Mouse (Mus musculus) testis, postnatal 14 days (tissue): ENCODE results near the gene Ralgds.
"Not testable (repeated sequence)": the region's sequence is repeated elsewhere in the genome, so short reads cannot be mapped to it uniquely, and the experiment has no call there.

Experiments used
- DNase-seq: peaks from one replicate; pipeline ENCODE4 v3.0.0; 2021; ENCODE audit warnings: low spot score

Ralgds gene

GRCm38 (mm10) chr2:28512798-28513401 is at the start of gene Ralgds:
Gene Ralgds (plus strand): TSS chr2:28513125.
- DNase-seq, result peak; percentile 81

GRCm38 (mm10) chr2:28463919-28464318 is 49.0 kb upstream of the Ralgds start:
- DNase-seq, result peak; percentile 68

GRCm38 (mm10) chr2:28464919-28465318 is 48.0 kb upstream of the Ralgds start:
- no peak for DNase-seq

- peak; percentile 76 for DNase-seq
Measured at GRCm38 (mm10) chr2:28465836-28466518, 46.9 kb upstream of the Ralgds start, which contains the start of gene 1700007K13Rik. Gene 1700007K13Rik (minus strand): TSS chr2:28466332.

GRCm38 (mm10) chr2:28467860-28468485 is 45.0 kb upstream of the Ralgds start, which contains the start of gene Mrps2:
Gene Mrps2 (plus strand): TSS chr2:28468066.
- DNase-seq, result peak; percentile 89

GRCm38 (mm10) chr2:28468486-28469225 is 44.3 kb upstream of the Ralgds start:
- DNase-seq, result no peak

GRCm38 (mm10) chr2:28469461-28469860 is 43.5 kb upstream of the Ralgds start:
- DNase-seq, result no peak

GRCm38 (mm10) chr2:28470591-28470990 is 42.3 kb upstream of the Ralgds start:
- DNase-seq, result no peak

- DNase-seq, result not testable (repeated sequence)
Measured at GRCm38 (mm10) chr2:28472011-28472410, 40.9 kb upstream of the Ralgds start.

- not testable (repeated sequence) for DNase-seq
Measured at GRCm38 (mm10) chr2:28477993-28478392, 34.9 kb upstream of the Ralgds start.

GRCm38 (mm10) chr2:28479208-28480204 is 33.4 kb upstream of the Ralgds start:
- DNase-seq, result peak; percentile 41

GRCm38 (mm10) chr2:28483861-28484260 is 29.1 kb upstream of the Ralgds start:
- no peak for DNase-seq

GRCm38 (mm10) chr2:28494521-28494920 is 18.4 kb upstream of the Ralgds start:
- no peak for DNase-seq

- DNase-seq, result no peak
Measured at GRCm38 (mm10) chr2:28495207-28495756, 17.6 kb upstream of the Ralgds start.

GRCm38 (mm10) chr2:28495801-28496595 is 16.9 kb upstream of the Ralgds start:
- DNase-seq, result no peak

- DNase-seq, result no peak
Measured at GRCm38 (mm10) chr2:28496671-28497070, 16.3 kb upstream of the Ralgds start, which contains the start of gene Gbgt1. Gene Gbgt1 (plus strand): TSS chr2:28496891.

GRCm38 (mm10) chr2:28497561-28497960 is 15.4 kb upstream of the Ralgds start:
- DNase-seq, result no peak

GRCm38 (mm10) chr2:28498431-28498830 is 14.5 kb upstream of the Ralgds start:
- DNase-seq, result no peak

- DNase-seq, result no peak
Measured at GRCm38 (mm10) chr2:28502987-28503386, 9.9 kb upstream of the Ralgds start.

- no peak for DNase-seq
Measured at GRCm38 (mm10) chr2:28504676-28505075, 8.2 kb upstream of the Ralgds start.
